Comparison of ENCODE assay signal across 16 mouse cellular contexts in the genomic region with DNA sequence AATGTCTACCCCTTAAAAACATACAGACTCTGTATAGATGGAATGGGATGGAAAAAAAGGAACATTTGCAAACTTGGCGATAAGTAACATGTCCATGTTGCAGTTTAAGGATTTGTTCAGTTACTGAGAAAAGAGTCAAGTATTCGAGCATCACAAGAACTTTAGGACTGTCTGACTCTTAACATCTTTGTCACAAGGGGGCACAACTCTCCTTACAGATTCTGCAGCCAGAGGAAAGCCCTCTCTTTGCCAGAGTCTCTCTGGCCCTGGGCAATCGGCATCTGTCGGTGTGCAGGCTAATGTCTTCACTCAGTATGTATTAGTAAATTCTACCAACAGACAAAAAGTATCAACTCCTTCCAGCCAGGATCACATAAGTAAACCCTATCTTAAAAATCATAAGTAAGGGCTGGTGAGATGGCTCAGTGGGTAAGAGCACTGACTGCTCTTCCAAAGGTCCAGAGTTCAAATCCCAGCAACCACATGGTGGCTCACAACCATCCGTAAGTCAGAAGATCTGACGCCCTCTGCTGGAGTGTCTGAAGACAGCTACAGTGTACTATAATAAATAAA. TPM values are rescaled to one million over a fixed set of nuclear protein-coding genes. Genes with fewer than 3 reads are reported as not detected.
A peak's percentile ranks its signal among the peaks of the same experiment; 100 is the strongest.
DNase-seq lines count a peak whose midpoint lies in the region; TF ChIP-seq lines count a peak whose summit lies in the region.
"Had no signal": no experiment of that assay in that cellular context is flagged by ENCODE, and none has a peak within 500 bp of the region (broad histone marks: within the 10 kb centered on the region; RNA-seq: fewer than 3 reads in every experiment).

No protein-coding gene starts in this region.

- no peaks in the 10 kb centered on the region for H3K27me3 ChIP-seq in E14TG2a.4 (ENCODE audit: insufficient read depth, low read length)
- H3K27me3 ChIP-seq in embryonic facial prominence, embryonic 10.5 days (replicated peaks; ENCODE audit: low read depth, poor library complexity, severe bottlenecking), result no peaks in the 10 kb centered on the region
- H3K27me3 ChIP-seq: embryonic facial prominence, embryonic 15.5 days; midbrain, embryonic 12.5 days; neural tube, embryonic 13.5 days had no signal

- no peak overlapping the region for H3K27ac ChIP-seq in layer of hippocampus, adult 2 months
- H3K27ac ChIP-seq in bone marrow macrophage, adult 2 months (ENCODE audit: insufficient read depth, low read depth, low read length), result no peak overlapping the region
- H3K27ac ChIP-seq in embryonic facial prominence, embryonic 10.5 days (replicated peaks), result no peak overlapping the region
- H3K27ac ChIP-seq: embryonic facial prominence, embryonic 15.5 days; heart, embryonic 10.5 days; hindbrain, embryonic 14.5 days; limb, embryonic 10.5 days; midbrain, embryonic 12.5 days; neural tube, embryonic 13.5 days had no signal

- 0 out of 2 replicates have a peak, but pooled peaks cover under 1% of the 10 kb centered on the region for H3K9me3 ChIP-seq in E14TG2a.4 (ENCODE audit: low read length)
- H3K9me3 ChIP-seq in embryonic facial prominence, embryonic 10.5 days, result no peaks in the 10 kb centered on the region
- H3K9me3 ChIP-seq: embryonic facial prominence, embryonic 15.5 days; heart, embryonic 10.5 days; limb, embryonic 10.5 days; midbrain, embryonic 12.5 days; neural tube, embryonic 13.5 days had no signal

- TF ChIP-seq POLR2A in bone marrow macrophage, adult 2 months (IDR thresholded peaks at IDR 0.05; ENCODE audit: borderline replicate concordance, low read depth, low read length), result no peak

- 85% methylated on average over 6 of the region's 6 CpGs for WGBS in embryonic facial prominence, embryonic 10.5 days

- DNase-seq in layer of hippocampus, adult 2 months (ENCODE audit: low spot score in 2 of 2), result no peak
- no peak for DNase-seq in layer of hippocampus, postnatal 25 days (ENCODE audit: extremely low spot score in 1 of 2, low spot score in 1 of 2)
- DNase-seq in 416B (ENCODE audit: low read depth), result peak; percentile 32
- no peak for DNase-seq in embryonic facial prominence, embryonic 10.5 days (ENCODE audit: low spot score)
- no peak for DNase-seq in adrenal gland, adult 18-20 months (ENCODE audit: low spot score in 2 of 2)
- DNase-seq: cerebellum, adult 9-11 months; kidney, postnatal 10 days; thymus, postnatal 14 days had no signal

- peak; percentile 48 for TF ChIP-seq CTCF in layer of hippocampus, adult 2 months (conservative IDR thresholded peaks at IDR 0.05)
- TF ChIP-seq CTCF in E14TG2a.4 (conservative IDR thresholded peaks at IDR 0.05; ENCODE audit: low read length), result peak; percentile 9
- TF ChIP-seq CTCF in bone marrow macrophage, adult 2 months (IDR thresholded peaks at IDR 0.05; ENCODE audit: low read depth, low read length), result peak; percentile 8; the same call in 1 of the 2 replicates

- peaks cover 48% of the 10 kb centered on the region for H3K4me1 ChIP-seq in E14TG2a.4 (replicated peaks; ENCODE audit: low read depth, low read length)
- H3K4me1 ChIP-seq in bone marrow macrophage, adult 2 months (ENCODE audit: control insufficient read depth, insufficient read depth, low read length), result peaks cover 38% of the 10 kb centered on the region
- peaks cover 22% of the 10 kb centered on the region for H3K4me1 ChIP-seq in embryonic facial prominence, embryonic 10.5 days
- H3K4me1 ChIP-seq: midbrain, embryonic 12.5 days; neural tube, embryonic 13.5 days had no signal

- no peaks in the 10 kb centered on the region; the same call in 1 of the 2 replicates for H3K36me3 ChIP-seq in E14TG2a.4 (ENCODE audit: insufficient read depth, low read length)
- H3K36me3 ChIP-seq in embryonic facial prominence, embryonic 10.5 days (replicated peaks), result peaks cover 28% of the 10 kb centered on the region
- H3K36me3 ChIP-seq: embryonic facial prominence, embryonic 15.5 days; midbrain, embryonic 12.5 days; neural tube, embryonic 13.5 days had no signal

- no peak overlapping the region for H3K4me3 ChIP-seq in layer of hippocampus, adult 2 months
- no peak overlapping the region for H3K4me3 ChIP-seq in E14TG2a.4 (replicated peaks; ENCODE audit: low read length)
- no peak overlapping the region for H3K4me3 ChIP-seq in bone marrow macrophage, adult 2 months (ENCODE audit: insufficient read depth, low read length)
- no peak overlapping the region for H3K4me3 ChIP-seq in embryonic facial prominence, embryonic 10.5 days
- H3K4me3 ChIP-seq: embryonic facial prominence, embryonic 15.5 days; heart, embryonic 10.5 days; limb, embryonic 10.5 days; midbrain, embryonic 12.5 days; neural tube, embryonic 13.5 days had no signal

RNA-seq across cellular contexts. Expression of gene Igf2bp2, which starts 57.0 kb away (rescaled TPM):
- total RNA-seq in layer of hippocampus, adult 2 months (2021), result under 1 TPM; 0.27 to 0.54 TPM
- under 1 TPM; 0.33 to 0.42 TPM for total RNA-seq in layer of hippocampus, postnatal 25 days (2021)
- polyA plus RNA-seq in bone marrow macrophage, adult 2 months (2012; ENCODE audit: insufficient read depth, insufficient read length, missing spikeins), result 8.3 and 10.7 TPM in 2 replicates
- 174 and 198 TPM in 2 replicates for polyA plus RNA-seq in embryonic facial prominence, embryonic 10.5 days (2016; fragmentation: Nextera tagmentation; extraction: Ambion mirVana)
- total RNA-seq in adrenal gland, adult 18-20 months (2021), result 10 to 100 TPM; 10.6 to 11.2 TPM

Comparison
In these comparisons a context has a peak if more than half of its experiments do, and no peak if none do; other contexts are left out.
1. RNA of gene Igf2bp2, which starts 57.0 kb away (total RNA-seq): 10.6 to 11.2 TPM in adrenal gland, adult 18-20 months; 0.27 to 0.54 TPM in layer of hippocampus, adult 2 months and 0.33 to 0.42 TPM in layer of hippocampus, postnatal 25 days; every median in the first group is over 4 times any median in the second.
2. Peak in every context shown above with its lines, with median percentiles within 50 percentile points of each other: CTCF ChIP-seq.